Mouse (Mus musculus) midbrain, embryonic 16.5 days (tissue): ENCODE data around the gene Arl6. TPM values are rescaled to one million over a fixed set of nuclear protein-coding genes. Genes with fewer than 3 reads are reported as not detected.

Experiments used
- ATAC-seq: fragments of 200-750 bp; cut with Nextera tagmentation; 2 replicates; pipeline ENCODE4 v1.8.0; 2017; ENCODE audit warnings: moderate TSS enrichment
- H3K27ac ChIP-seq: fragments of 300-500 bp; sonication (generic); 2 replicates; pipeline ENCODE4 v1.5.1; 2014; ENCODE audit warnings: mild to moderate bottlenecking, low read length, mixed read lengths
- H3K27me3 ChIP-seq: fragments of 300-500 bp; sonication (generic); 2 replicates; pipeline ENCODE4 v1.6.1; 2014; ENCODE audit warnings: low read depth, low read length, mixed read lengths; ENCODE audit not compliant: control insufficient read depth, insufficient read depth
- H3K36me3 ChIP-seq: fragments of 300-500 bp; sonication (generic); 2 replicates; pipeline ENCODE4 v1.6.1; 2014; ENCODE audit warnings: mild to moderate bottlenecking, low read length, moderate library complexity, mixed read lengths; ENCODE audit not compliant: control insufficient read depth, insufficient read depth
- H3K4me1 ChIP-seq: fragments of 300-500 bp; sonication (generic); 2 replicates; pipeline ENCODE4 v1.6.1; 2014; ENCODE audit warnings: mild to moderate bottlenecking, low read length, mixed read lengths; ENCODE audit not compliant: control insufficient read depth, insufficient read depth
- H3K4me2 ChIP-seq: fragments of 300-500 bp; sonication (generic); 2 replicates; pipeline ENCODE4 v1.6.1; 2014; ENCODE audit warnings: mild to moderate bottlenecking, low read length, mixed read lengths
- H3K4me3 ChIP-seq: fragments of 300-500 bp; sonication (generic); 2 replicates; pipeline ENCODE4 v1.5.1; 2014; ENCODE audit warnings: low read depth, mild to moderate bottlenecking, low read length, moderate library complexity, mixed read lengths
- H3K9ac ChIP-seq: fragments of 300-500 bp; sonication (generic); 2 replicates; pipeline ENCODE4 v1.6.1; 2014; ENCODE audit warnings: low read depth, low read length, mixed read lengths
- H3K9me3 ChIP-seq: fragments of 300-500 bp; sonication (generic); replicated peaks from 2 replicates; pipeline ENCODE4 v1.6.1; 2014; ENCODE audit warnings: mild to moderate bottlenecking, low read length, mixed read lengths; ENCODE audit not compliant: control insufficient read depth, poor library complexity, severe bottlenecking
- WGBS: fragments of 180-500 bp; shearing (Covaris S2); extraction: QIAGEN DNeasy Blood & Tissue Kit; methylation state at CpG from one replicate; pipeline ENCODE4 v1.1.7; 2014; 5-methylcytosine and 5-hydroxymethylcytosine counted together
- polyA plus RNA-seq: library from polyadenylated mRNA; unstranded; fragments of >200 nt; fragmentation: Nextera tagmentation; extraction: Ambion mirVana; gene quantifications from 2 replicates; pipeline ENCODE4 v1.2.1, GENCODE M21; 2015

The Arl6 gene
- polyA plus RNA-seq, 1 experiment from 2014 or later = 67.7 TPM

- ATAC-seq = no peak
- H3K27ac ChIP-seq = no peak overlapping the region
- H3K4me1 ChIP-seq = no peaks in the 10 kb centered on the region
- WGBS = 75% methylated on average over 11 of the region's 11 CpGs
- H3K9ac ChIP-seq = no peak overlapping the region
- H3K9me3 ChIP-seq = no peaks in the 10 kb centered on the region
- H3K27me3 ChIP-seq = no peaks in the 10 kb centered on the region
- no peak overlapping the region for H3K4me2 ChIP-seq
- no peak overlapping the region for H3K4me3 ChIP-seq
- no peaks in the 10 kb centered on the region for H3K36me3 ChIP-seq
Measured at GRCm38 (mm10) chr16:59573961-59574360, 65.2 kb downstream of the Arl6 start.

- H3K36me3 ChIP-seq = no peaks in the 10 kb centered on the region
- H3K9me3 ChIP-seq = no peaks in the 10 kb centered on the region
- no peak overlapping the region for H3K9ac ChIP-seq
- H3K4me3 ChIP-seq = no peak overlapping the region
- H3K4me1 ChIP-seq = no peaks in the 10 kb centered on the region
- H3K27ac ChIP-seq = no peak overlapping the region
- H3K4me2 ChIP-seq = no peak overlapping the region
- H3K27me3 ChIP-seq = no peaks in the 10 kb centered on the region
- ATAC-seq = no peak
- WGBS = 91% methylated on average over 3 of the region's 3 CpGs
Measured at GRCm38 (mm10) chr16:59572685-59573084, 66.5 kb downstream of the Arl6 start.

DNA sequence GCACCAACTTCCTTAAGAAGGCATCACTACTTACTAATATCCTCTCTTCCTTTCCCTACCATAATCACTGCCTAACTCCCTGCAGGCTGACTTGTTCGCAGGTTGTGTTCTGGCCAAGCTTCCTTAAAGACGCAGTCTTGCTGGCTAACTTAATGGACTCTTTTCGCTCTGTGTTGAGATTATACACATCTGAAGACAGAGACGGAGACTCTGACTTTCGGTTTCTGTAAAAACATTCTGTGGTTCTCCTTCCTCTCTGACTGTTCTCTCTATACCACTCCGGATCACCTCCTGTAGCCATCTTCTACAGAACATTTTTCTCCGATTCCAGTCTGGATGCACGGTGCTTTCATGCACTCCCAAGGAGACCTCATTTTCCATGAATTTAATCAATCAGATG, 68.4 kb downstream of the Arl6 start:
- H3K36me3 ChIP-seq = no peaks in the 10 kb centered on the region
- H3K4me3 ChIP-seq = no peak overlapping the region
- 95% methylated on average over 8 of the region's 8 CpGs for WGBS
- no peak overlapping the region for H3K4me2 ChIP-seq
- no peak overlapping the region for H3K9ac ChIP-seq
- H3K9me3 ChIP-seq = no peaks in the 10 kb centered on the region
- H3K27me3 ChIP-seq = no peaks in the 10 kb centered on the region
- no peak for ATAC-seq
- no peaks in the 10 kb centered on the region for H3K4me1 ChIP-seq
- no peak overlapping the region for H3K27ac ChIP-seq

DNA sequence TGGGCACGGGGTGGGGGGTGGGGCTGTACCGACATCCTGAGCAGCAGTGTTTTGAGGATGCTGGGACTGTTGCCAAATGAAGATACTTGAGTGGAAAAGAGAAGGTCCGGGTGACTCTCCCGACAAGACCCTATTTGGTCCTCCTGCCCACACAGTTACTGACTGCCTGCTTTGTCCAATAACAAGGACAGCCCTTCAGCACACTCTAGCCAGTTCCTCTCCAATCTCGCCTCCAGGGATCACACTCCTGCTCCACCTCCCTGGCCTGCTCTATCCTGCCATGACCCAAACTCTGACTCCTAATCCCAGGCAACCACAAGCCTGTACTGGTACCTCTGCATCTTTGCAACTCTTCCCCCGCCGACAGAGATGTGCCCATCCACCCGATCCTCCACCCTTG, 69.4 kb downstream of the Arl6 start:
- no peak overlapping the region for H3K4me3 ChIP-seq
- H3K27ac ChIP-seq = no peak overlapping the region
- no peak overlapping the region for H3K9ac ChIP-seq
- no peaks in the 10 kb centered on the region for H3K27me3 ChIP-seq
- no peaks in the 10 kb centered on the region for H3K9me3 ChIP-seq
- 79% methylated on average over 8 of the region's 8 CpGs for WGBS
- H3K36me3 ChIP-seq = no peaks in the 10 kb centered on the region
- H3K4me2 ChIP-seq = no peak overlapping the region
- H3K4me1 ChIP-seq = no peaks in the 10 kb centered on the region
- ATAC-seq = no peak

DNA sequence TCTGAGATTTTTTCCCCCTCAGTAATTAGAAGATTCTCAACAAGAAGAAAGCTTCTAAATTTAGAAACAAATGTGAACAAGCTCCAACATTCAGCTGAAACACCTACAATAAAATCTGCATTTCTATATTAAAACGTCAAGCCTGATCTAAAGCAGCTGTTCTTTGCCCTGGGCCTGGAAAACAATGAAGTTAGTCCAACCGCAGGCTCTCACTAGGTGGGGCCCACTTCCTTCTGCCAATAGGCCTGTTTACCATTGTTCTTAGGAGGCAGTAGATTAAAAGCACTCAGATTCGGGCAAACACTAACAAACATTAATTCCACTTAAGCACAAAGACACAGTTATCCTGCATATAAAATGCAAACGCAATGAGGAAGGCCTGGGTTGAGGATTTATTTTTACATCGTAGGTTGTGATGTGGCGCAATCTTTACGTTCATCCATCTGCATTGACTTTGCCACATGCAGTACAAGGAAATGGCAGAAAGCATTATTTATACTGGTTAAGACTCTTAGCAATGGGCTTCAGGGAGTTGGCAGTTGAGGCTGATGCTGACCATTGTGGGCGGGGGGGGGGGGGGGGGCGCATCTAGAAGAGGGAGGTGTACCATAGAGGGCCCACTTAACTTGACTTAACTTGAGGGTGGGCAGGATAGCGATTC, 71.3 kb downstream of the Arl6 start:
- H3K4me2 ChIP-seq = no peak overlapping the region
- no peak for ATAC-seq
- WGBS = 61% methylated on average over 9 of the region's 10 CpGs
- H3K4me1 ChIP-seq = no peaks in the 10 kb centered on the region
- no peak overlapping the region for H3K9ac ChIP-seq
- no peak overlapping the region for H3K4me3 ChIP-seq
- no peaks in the 10 kb centered on the region for H3K9me3 ChIP-seq
- H3K27me3 ChIP-seq = no peaks in the 10 kb centered on the region
- no peaks in the 10 kb centered on the region for H3K36me3 ChIP-seq
- no peak overlapping the region for H3K27ac ChIP-seq

GRCm38 (mm10) chr16:59566437-59566836, 72.8 kb downstream of the Arl6 start:
- Histone ChIP-seq H3K4me2 (no peak overlapping the region), H3K4me3 (no peak overlapping the region), H3K27ac (no peak overlapping the region), H3K36me3 (no peaks in the 10 kb centered on the region), H3K9ac (no peak overlapping the region), H3K4me1 (no peaks in the 10 kb centered on the region), H3K27me3 (no peaks in the 10 kb centered on the region), H3K9me3 (no peaks in the 10 kb centered on the region)
- WGBS = 92% methylated on average over 4 of the region's 4 CpGs
- ATAC-seq = no peak

DNA sequence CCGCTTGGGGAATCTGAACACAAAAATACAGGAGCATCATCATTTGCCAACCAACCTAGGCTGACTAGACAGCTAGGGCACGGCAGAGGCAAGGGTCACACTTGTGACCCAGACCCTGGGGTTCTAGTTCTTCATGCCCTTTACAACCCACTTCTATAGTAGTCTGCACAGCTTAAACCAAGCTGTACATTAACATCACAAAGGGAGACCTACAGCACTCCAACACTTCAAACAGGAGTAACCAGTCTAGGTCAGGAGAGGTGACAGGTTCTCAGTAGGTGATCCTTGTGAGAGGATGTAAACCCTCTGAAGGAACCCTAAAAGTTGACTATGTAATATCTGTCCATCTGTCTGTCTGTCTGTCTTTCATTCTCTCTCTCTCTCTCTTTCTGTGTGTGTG, 73.6 kb downstream of the Arl6 start:
- ATAC-seq = no peak
- Histone ChIP-seq H3K4me3 (no peak overlapping the region), H3K27me3 (no peaks in the 10 kb centered on the region), H3K4me1 (no peaks in the 10 kb centered on the region), H3K9me3 (no peaks in the 10 kb centered on the region), H3K9ac (no peak overlapping the region), H3K36me3 (no peaks in the 10 kb centered on the region), H3K4me2 (no peak overlapping the region), H3K27ac (no peak overlapping the region)
- 61% methylated on average over 2 of the region's 2 CpGs for WGBS

DNA sequence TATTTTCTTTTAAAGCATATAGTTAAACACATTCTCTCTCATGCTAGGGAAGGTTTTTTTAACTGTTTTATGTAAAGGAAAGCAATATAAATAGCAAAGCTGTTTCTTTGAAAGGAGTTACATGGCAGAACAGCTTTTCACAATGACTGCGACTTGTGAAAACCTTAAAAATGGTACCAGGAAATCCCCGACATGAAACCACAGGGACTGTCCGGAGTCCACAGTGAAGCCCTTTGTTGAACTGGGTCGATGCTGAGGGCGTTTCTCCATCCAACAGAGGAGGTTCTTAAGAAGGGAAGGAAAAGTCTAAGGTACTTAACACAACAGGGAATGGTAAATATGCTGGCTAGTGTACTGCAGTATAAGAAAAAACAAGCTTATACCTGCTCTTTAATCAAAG, 75.2 kb downstream of the Arl6 start:
- no peak overlapping the region for H3K27ac ChIP-seq
- WGBS = 79% methylated on average over 5 of the region's 5 CpGs
- H3K9ac ChIP-seq = no peak overlapping the region
- H3K4me2 ChIP-seq = no peak overlapping the region
- H3K36me3 ChIP-seq = no peaks in the 10 kb centered on the region
- H3K9me3 ChIP-seq = no peaks in the 10 kb centered on the region
- ATAC-seq = no peak
- H3K27me3 ChIP-seq = no peaks in the 10 kb centered on the region
- H3K4me3 ChIP-seq = no peak overlapping the region
- H3K4me1 ChIP-seq = no peaks in the 10 kb centered on the region
